Mouse (Mus musculus) embryonic facial prominence, embryonic 12.5 days (tissue): Measurements from ENCODE around the gene Tas2r138. TPM values are rescaled to one million over a fixed set of nuclear protein-coding genes. Genes with fewer than 3 reads are reported as not detected.

Source experiments
- ATAC-seq: fragments of 200-750 bp; cut with Nextera tagmentation; 2 replicates; pipeline ENCODE4 v1.8.0; 2017; ENCODE audit not compliant: insufficient number of reproducible peaks, insufficient read depth, low FRiP score, low TSS enrichment
- H3K27ac ChIP-seq: fragments of 300-500 bp; sonication (generic); 2 replicates; pipeline ENCODE4 v1.5.1; 2016; ENCODE audit warnings: mild to moderate bottlenecking
- H3K27me3 ChIP-seq: fragments of 300-500 bp; sonication (generic); 2 replicates; pipeline ENCODE4 v1.6.1; 2016; ENCODE audit warnings: mild to moderate bottlenecking, moderate library complexity
- H3K36me3 ChIP-seq: fragments of 300-500 bp; sonication (generic); 2 replicates; pipeline ENCODE4 v1.6.1; 2016; ENCODE audit warnings: mild to moderate bottlenecking
- H3K4me1 ChIP-seq: fragments of 300-500 bp; sonication (generic); 2 replicates; pipeline ENCODE4 v1.6.1; 2016
- H3K4me2 ChIP-seq: fragments of 300-500 bp; sonication (generic); replicated peaks from 2 replicates; pipeline ENCODE4 v1.6.1; 2016; ENCODE audit warnings: mild to moderate bottlenecking, moderate library complexity
- H3K4me3 ChIP-seq: fragments of 300-500 bp; sonication (generic); 2 replicates; pipeline ENCODE4 v1.5.1; 2016; ENCODE audit warnings: mild to moderate bottlenecking
- H3K9ac ChIP-seq: fragments of 300-500 bp; sonication (generic); 2 replicates; pipeline ENCODE4 v1.6.1; 2016; ENCODE audit warnings: mild to moderate bottlenecking, moderate library complexity
- H3K9me3 ChIP-seq: fragments of 300-500 bp; sonication (generic); 2 replicates; pipeline ENCODE4 v1.6.1; 2016; ENCODE audit warnings: mild to moderate bottlenecking, moderate library complexity
- WGBS: fragments of 180-500 bp; shearing (Covaris S2); methylation state at CpG from one replicate; pipeline ENCODE4 v1.1.7; 2016; 5-methylcytosine and 5-hydroxymethylcytosine counted together
- polyA plus RNA-seq: library from polyadenylated mRNA; unstranded; fragments of >200 nt; fragmentation: Nextera tagmentation; extraction: Ambion mirVana; gene quantifications from 2 replicates; pipeline ENCODE4 v1.2.1, GENCODE M21; 2016

The Tas2r138 gene
- not detected in 2 replicates for polyA plus RNA-seq

GRCm38 (mm10) chr6:40613260-40613852 lies at the start of gene Tas2r138:
TSS of gene Tas2r138 (minus strand) at chr6:40613310.
- 90% methylated on average over 4 of the region's 4 CpGs for WGBS
- no peak within 1 kb of the TSS for H3K4me2 ChIP-seq
- H3K4me1 ChIP-seq, result no peaks in the 10 kb centered on the region
- H3K27me3 ChIP-seq, result no peaks in the 10 kb centered on the region
- no peak within 1 kb of the TSS for H3K27ac ChIP-seq
- no peak within 1 kb of the TSS for H3K4me3 ChIP-seq
- H3K9ac ChIP-seq, result no peak within 1 kb of the TSS
- no peak for ATAC-seq
- H3K36me3 ChIP-seq, result no peaks in the 10 kb centered on the region
- no peaks in the 10 kb centered on the region for H3K9me3 ChIP-seq

DNA sequence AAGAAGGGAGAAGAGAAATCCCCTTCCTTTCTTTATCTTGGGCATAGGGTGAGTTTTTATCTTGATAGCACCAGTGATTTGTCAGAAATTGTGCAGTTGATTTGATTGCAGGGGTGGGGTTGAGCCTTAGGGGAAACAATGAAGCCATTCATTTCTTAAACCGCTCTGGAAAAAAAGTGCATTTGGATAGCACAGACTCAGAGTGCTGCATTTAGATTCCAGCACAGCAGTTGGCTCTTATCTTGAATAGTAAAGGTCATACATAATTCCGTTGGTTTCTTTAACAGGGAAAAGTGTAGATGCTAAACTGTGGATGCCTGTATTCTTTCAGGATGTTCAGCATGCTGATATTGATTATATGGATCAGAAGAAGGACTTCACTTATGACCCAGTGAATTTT lies 47.8 kb upstream of the Tas2r138 start:
- no peak for ATAC-seq
- H3K9me3 ChIP-seq, result no peaks in the 10 kb centered on the region
- no peaks in the 10 kb centered on the region for H3K4me1 ChIP-seq
- no peak overlapping the region for H3K27ac ChIP-seq
- H3K36me3 ChIP-seq, result no peaks in the 10 kb centered on the region
- no peaks in the 10 kb centered on the region for H3K27me3 ChIP-seq
- no peak overlapping the region for H3K9ac ChIP-seq
- WGBS, result 24% methylated on average over 2 of the region's 2 CpGs
- no peak overlapping the region for H3K4me2 ChIP-seq
- no peak overlapping the region for H3K4me3 ChIP-seq

DNA sequence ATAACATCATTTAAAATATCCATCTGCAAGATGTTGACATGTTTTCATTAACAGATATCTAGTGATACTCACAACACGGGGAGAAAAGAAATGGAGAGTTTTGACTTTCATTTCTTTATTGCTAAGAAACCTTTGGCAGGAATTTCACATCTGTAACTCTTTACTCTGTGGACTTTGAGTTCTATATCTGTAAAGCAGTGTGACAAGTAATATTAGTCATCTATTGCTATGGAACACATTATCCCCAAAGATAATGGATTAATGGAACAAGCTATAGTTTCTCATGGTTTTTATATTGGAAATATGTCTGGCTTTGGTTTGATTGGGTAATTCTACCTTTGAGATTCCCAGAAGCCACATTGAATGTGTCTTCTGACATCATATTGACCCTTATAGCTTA lies 37.8 kb upstream of the Tas2r138 start:
- Histone ChIP-seq H3K9ac (no peak overlapping the region), H3K27ac (no peak overlapping the region), H3K4me1 (no peaks in the 10 kb centered on the region), H3K4me3 (no peak overlapping the region), H3K9me3 (no peaks in the 10 kb centered on the region), H3K36me3 (no peaks in the 10 kb centered on the region), H3K4me2 (no peak overlapping the region), H3K27me3 (no peaks in the 10 kb centered on the region)
- 80% methylated on average over 1 of the region's 1 CpGs for WGBS
- no peak for ATAC-seq

GRCm38 (mm10) chr6:40645701-40646100 lies 32.6 kb upstream of the Tas2r138 start:
- Histone ChIP-seq H3K9ac (no peak overlapping the region), H3K4me2 (no peak overlapping the region), H3K9me3 (no peaks in the 10 kb centered on the region), H3K36me3 (no peaks in the 10 kb centered on the region), H3K4me3 (no peak overlapping the region), H3K27me3 (no peaks in the 10 kb centered on the region), H3K27ac (no peak overlapping the region), H3K4me1 (no peaks in the 10 kb centered on the region)
- WGBS, result 73% methylated on average over 8 of the region's 8 CpGs
- ATAC-seq, result no peak

DNA sequence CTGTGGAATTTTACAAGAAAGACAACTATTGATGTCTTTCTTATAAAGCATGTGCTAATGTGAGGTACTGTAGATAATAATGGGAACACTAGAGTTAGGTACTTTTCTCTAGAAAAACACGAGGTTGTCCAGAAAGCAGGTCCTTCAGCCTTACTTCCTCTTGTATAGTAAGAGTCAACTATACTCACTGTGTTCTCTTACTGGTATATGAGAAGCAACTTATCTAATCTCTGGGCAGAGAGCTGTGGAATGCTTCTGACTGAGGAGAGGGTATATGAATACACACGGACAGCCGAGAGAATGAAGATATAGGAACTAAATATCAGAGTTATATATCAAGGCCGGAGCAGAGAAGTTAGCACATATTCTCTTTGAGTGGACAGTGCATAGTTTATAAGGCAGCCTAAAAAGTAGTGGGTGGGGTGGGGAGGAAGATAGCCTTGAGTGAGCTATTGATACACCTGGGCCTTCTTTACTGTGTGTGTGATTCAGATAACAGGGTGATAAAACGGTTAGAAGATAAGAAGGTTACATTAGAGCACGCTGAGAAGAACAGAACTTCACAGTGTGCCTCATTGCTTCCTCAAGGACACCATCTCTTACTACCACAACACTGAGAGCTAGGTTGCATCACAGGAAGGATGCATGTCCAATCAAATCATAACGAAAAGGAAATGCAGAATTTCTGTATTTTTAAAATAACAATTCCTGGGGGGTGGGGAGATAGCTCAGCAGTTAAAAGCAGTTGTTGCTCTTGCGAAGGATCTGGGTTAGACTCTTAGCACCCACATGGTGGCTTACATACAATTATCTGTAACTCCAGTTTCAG lies 27.8 kb upstream of the Tas2r138 start:
- H3K9me3 ChIP-seq, result no peaks in the 10 kb centered on the region
- no peak overlapping the region for H3K4me3 ChIP-seq
- H3K27me3 ChIP-seq, result no peaks in the 10 kb centered on the region
- H3K27ac ChIP-seq, result no peak overlapping the region
- no peaks in the 10 kb centered on the region for H3K36me3 ChIP-seq
- 85% methylated on average over 8 of the region's 8 CpGs for WGBS
- H3K4me1 ChIP-seq, result no peaks in the 10 kb centered on the region
- H3K9ac ChIP-seq, result no peak overlapping the region
- H3K4me2 ChIP-seq, result no peak overlapping the region
- ATAC-seq, result no peak

DNA sequence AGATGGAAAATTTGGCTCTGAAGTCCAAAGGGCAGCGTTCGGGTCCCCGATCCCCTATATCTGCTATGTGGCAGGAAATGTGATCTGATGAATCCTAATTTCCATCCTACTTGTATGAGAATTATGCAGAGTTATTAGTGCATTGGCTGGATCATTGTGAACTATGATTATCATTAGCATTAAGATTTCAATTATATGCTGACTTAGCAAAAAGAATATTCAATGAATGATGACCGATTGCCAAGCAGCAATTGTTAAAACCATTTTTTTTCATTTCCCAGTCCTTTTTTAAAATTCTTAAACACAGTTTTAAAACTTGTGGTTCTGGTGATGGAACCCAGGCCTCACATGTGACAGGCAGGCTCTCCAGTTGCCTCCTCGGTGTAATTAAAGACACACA lies 24.6 kb upstream of the Tas2r138 start:
- Histone ChIP-seq H3K4me3 (no peak overlapping the region), H3K4me1 (no peaks in the 10 kb centered on the region), H3K4me2 (no peak overlapping the region), H3K9me3 (no peaks in the 10 kb centered on the region), H3K9ac (no peak overlapping the region), H3K27ac (no peak overlapping the region), H3K27me3 (no peaks in the 10 kb centered on the region), H3K36me3 (no peaks in the 10 kb centered on the region)
- 81% methylated on average over 5 of the region's 5 CpGs for WGBS
- no peak for ATAC-seq

GRCm38 (mm10) chr6:40635559-40635958 lies 22.4 kb upstream of the Tas2r138 start:
- Histone ChIP-seq H3K4me2 (no peak overlapping the region), H3K36me3 (no peaks in the 10 kb centered on the region), H3K27ac (no peak overlapping the region), H3K9ac (no peak overlapping the region), H3K4me1 (no peaks in the 10 kb centered on the region), H3K27me3 (no peaks in the 10 kb centered on the region), H3K4me3 (no peak overlapping the region), H3K9me3 (no peaks in the 10 kb centered on the region)
- ATAC-seq, result no peak
- WGBS, result 72% methylated on average over 6 of the region's 6 CpGs

- Histone ChIP-seq H3K36me3 (no peaks in the 10 kb centered on the region), H3K27ac (no peak overlapping the region), H3K27me3 (no peaks in the 10 kb centered on the region), H3K4me2 (no peak overlapping the region), H3K9ac (no peak overlapping the region), H3K4me3 (no peak overlapping the region), H3K4me1 (no peaks in the 10 kb centered on the region), H3K9me3 (no peaks in the 10 kb centered on the region)
- ATAC-seq, result no peak
- WGBS, result 70% methylated on average over 1 of the region's 1 CpGs
Observed at GRCm38 (mm10) chr6:40634640-40635071, 21.5 kb upstream of the Tas2r138 start.

DNA sequence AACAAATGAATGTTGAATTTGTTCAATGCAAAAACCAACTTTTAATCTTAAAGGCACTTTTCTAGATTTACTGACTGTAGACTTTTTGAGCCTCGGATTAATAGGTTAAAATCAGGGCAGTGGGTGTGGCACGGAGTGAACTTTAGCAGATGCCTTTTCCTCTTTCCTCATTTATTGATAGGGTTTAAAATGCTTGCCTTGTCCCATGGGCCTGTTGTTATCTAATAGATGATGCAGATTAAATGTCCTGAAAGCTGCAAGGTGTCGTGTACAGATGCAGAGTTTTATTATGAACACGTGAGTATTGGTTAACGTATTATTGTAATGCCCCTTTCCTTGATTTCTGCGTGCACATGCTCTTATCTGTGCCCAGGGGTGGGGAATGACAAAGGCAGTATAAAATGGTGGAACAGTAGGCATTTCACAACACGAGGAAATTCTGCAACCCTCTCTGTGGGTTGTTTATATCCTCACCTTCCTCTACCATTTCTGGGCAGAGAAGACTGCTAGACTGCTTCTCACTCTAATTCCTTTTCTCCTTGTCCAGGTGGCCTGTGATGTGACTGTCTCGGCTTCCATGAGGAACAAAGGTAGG lies 15.4 kb upstream of the Tas2r138 start, which contains the start of gene Mgam:
TSS of gene Mgam (plus strand) at position 426 of the 595 bp plus-strand sequence.
- Histone ChIP-seq H3K27me3 (no peaks in the 10 kb centered on the region), H3K9ac (no peak within 1 kb of the TSS), H3K4me1 (no peaks in the 10 kb centered on the region), H3K27ac (no peak within 1 kb of the TSS), H3K4me2 (no peak within 1 kb of the TSS), H3K4me3 (no peak within 1 kb of the TSS), H3K36me3 (no peaks in the 10 kb centered on the region), H3K9me3 (no peaks in the 10 kb centered on the region)
- ATAC-seq, result no peak
- 85% methylated on average over 8 of the region's 8 CpGs for WGBS

GRCm38 (mm10) chr6:40626111-40626510 lies 13.0 kb upstream of the Tas2r138 start:
- no peak overlapping the region for H3K4me2 ChIP-seq
- H3K4me3 ChIP-seq, result no peak overlapping the region
- WGBS, result 52% methylated on average over 1 of the region's 1 CpGs
- no peak overlapping the region for H3K27ac ChIP-seq
- H3K9ac ChIP-seq, result no peak overlapping the region
- no peaks in the 10 kb centered on the region for H3K36me3 ChIP-seq
- no peaks in the 10 kb centered on the region for H3K4me1 ChIP-seq
- no peak for ATAC-seq
- H3K9me3 ChIP-seq, result no peaks in the 10 kb centered on the region
- no peaks in the 10 kb centered on the region for H3K27me3 ChIP-seq

DNA sequence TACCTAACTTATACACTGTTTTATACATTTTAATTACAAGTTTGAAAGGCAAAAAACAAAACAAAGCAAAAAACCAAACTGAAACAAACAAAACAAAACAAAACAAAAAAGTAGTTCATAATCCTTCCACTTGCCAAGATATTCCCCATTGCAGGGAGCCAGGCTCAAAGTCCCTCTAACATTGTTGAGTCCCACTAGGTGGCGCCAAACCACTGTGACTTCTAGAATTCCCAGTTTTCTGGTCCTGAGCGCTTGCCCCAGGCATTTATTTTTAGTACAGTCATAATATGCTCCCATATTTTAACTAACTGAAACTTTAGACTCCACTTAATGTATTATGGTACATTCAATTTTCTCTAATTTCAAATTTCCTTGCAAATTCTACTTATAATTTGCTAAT lies 4.9 kb upstream of the Tas2r138 start:
- Histone ChIP-seq H3K9me3 (no peaks in the 10 kb centered on the region), H3K27me3 (no peaks in the 10 kb centered on the region), H3K4me2 (no peak overlapping the region), H3K4me1 (no peaks in the 10 kb centered on the region), H3K4me3 (no peak overlapping the region), H3K27ac (no peak overlapping the region), H3K36me3 (no peaks in the 10 kb centered on the region), H3K9ac (no peak overlapping the region)
- ATAC-seq, result no peak
- 22% methylated on average over 2 of the region's 2 CpGs for WGBS

- H3K27me3 ChIP-seq, result no peaks in the 10 kb centered on the region
- no peak overlapping the region for H3K27ac ChIP-seq
- no peak overlapping the region for H3K9ac ChIP-seq
- WGBS, result 78% methylated on average over 8 of the region's 8 CpGs
- H3K9me3 ChIP-seq, result no peaks in the 10 kb centered on the region
- no peak for ATAC-seq
- no peak overlapping the region for H3K4me3 ChIP-seq
- H3K36me3 ChIP-seq, result no peaks in the 10 kb centered on the region
- H3K4me2 ChIP-seq, result no peak overlapping the region
- H3K4me1 ChIP-seq, result no peaks in the 10 kb centered on the region
Observed at GRCm38 (mm10) chr6:40610244-40610643, 2.9 kb downstream of the Tas2r138 start.
